Mouse (Mus musculus): ENCODE data around the gene Efcab5.

DNA sequence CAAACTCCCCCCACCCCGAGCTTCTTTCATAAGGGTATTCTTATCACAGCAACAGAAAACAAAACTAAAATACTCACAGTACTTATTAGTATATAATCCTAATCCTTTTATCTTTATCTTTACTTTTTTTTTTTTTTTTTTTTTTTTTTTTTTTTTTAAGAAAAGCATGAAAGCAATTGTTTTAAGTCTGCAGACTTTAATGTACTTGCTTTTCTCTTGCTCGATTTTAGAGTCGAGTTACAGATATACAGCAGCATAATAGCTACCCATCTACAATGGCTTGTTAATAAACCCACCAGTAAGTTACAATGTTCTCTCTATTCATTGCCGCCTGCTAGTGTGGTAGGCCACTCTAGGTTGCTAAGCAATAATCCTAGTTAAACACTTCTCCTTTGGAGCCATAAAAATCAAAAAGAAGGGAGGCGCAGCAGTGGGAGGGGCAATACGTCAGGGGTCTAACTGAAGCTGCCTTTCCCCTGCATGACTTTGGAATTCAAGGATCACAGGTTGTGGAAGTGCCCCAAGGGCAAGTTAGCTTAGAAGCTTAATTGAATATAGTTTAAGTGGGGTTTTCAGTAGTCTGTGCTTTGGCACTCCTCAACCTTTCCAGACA is 5.3 kb upstream of the Efcab5 start:
- no peak for TF ChIP-seq CHD2 (IDR thresholded peaks at IDR 0.05; ENCODE audit: low read depth, low read length)
- TF ChIP-seq ZNF384 (IDR thresholded peaks at IDR 0.05; ENCODE audit: low read depth, low read length): no peak; the same call in 1 of the 2 replicates
- TF ChIP-seq ZC3H11A (IDR thresholded peaks at IDR 0.05; ENCODE audit: borderline replicate concordance, low read depth, low read length): no peak
